Mouse (Mus musculus) forebrain, postnatal 0 days (tissue): ENCODE data around the gene 1110008P14Rik. TPM values are rescaled to one million over a fixed set of nuclear protein-coding genes. Genes with fewer than 3 reads are reported as not detected.

Experiments
- ATAC-seq: fragments of 200-750 bp; cut with Nextera tagmentation; 2 replicates; pipeline ENCODE4 v1.8.0; 2017; ENCODE audit warnings: mild to moderate bottlenecking, moderate library complexity
- DNase-seq: peaks from one replicate; pipeline ENCODE4 v3.0.0-alpha.2; 2015
- H3K27ac ChIP-seq: fragments of 300-500 bp; sonication (generic); 2 replicates; pipeline ENCODE4 v1.5.1; 2014; ENCODE audit warnings: low read depth, mild to moderate bottlenecking, antibody characterized with exemption, low read length, moderate library complexity, mixed read lengths
- H3K27me3 ChIP-seq: fragments of 300-500 bp; sonication (generic); 2 replicates; pipeline ENCODE4 v1.6.1; 2014; ENCODE audit warnings: mild to moderate bottlenecking, low read length, mixed read lengths; ENCODE audit not compliant: insufficient read depth
- H3K36me3 ChIP-seq: fragments of 300-500 bp; sonication (generic); 2 replicates; pipeline ENCODE4 v1.6.1; 2014; ENCODE audit warnings: mild to moderate bottlenecking, moderate library complexity; ENCODE audit not compliant: insufficient read depth
- H3K4me1 ChIP-seq: fragments of 300-500 bp; sonication (generic); 2 replicates; pipeline ENCODE4 v1.6.1; 2014; ENCODE audit warnings: antibody characterized with exemption; ENCODE audit not compliant: insufficient read depth
- H3K4me2 ChIP-seq: fragments of 300-500 bp; sonication (generic); 2 replicates; pipeline ENCODE4 v1.6.1; 2014; ENCODE audit warnings: low read depth, mild to moderate bottlenecking, moderate library complexity
- H3K4me3 ChIP-seq: fragments of 300-500 bp; sonication (generic); 2 replicates; pipeline ENCODE4 v1.5.1; 2014; ENCODE audit warnings: low read depth, low read length, mixed read lengths
- H3K9ac ChIP-seq: fragments of 300-500 bp; sonication (generic); 2 replicates; pipeline ENCODE4 v1.6.1; 2014; ENCODE audit warnings: mild to moderate bottlenecking
- H3K9me3 ChIP-seq: fragments of 300-500 bp; sonication (generic); 2 replicates; pipeline ENCODE4 v1.6.1; 2016; ENCODE audit warnings: low read length
- CTCF ChIP-seq: sonication (generic); IDR thresholded peaks from 2 replicates; pipeline ENCODE4 v1.5.1; 2016; ENCODE audit warnings: antibody characterized with exemption, control low read depth, low read depth
- WGBS: fragments of 180-500 bp; shearing (Covaris S2); extraction: QIAGEN DNeasy Blood & Tissue Kit; methylation state at CpG from one replicate; pipeline ENCODE4 v1.1.7; 2014; 5-methylcytosine and 5-hydroxymethylcytosine counted together
- polyA plus RNA-seq: library from polyadenylated mRNA; unstranded; fragments of >200 nt; fragmentation: Nextera tagmentation; extraction: Ambion mirVana; gene quantifications from 2 replicates; pipeline ENCODE4 v1.2.1, GENCODE M21; 2015
- total RNA-seq: library from RNA; depleted of rRNA; stranded (reverse); fragments of >200 nt; gene quantifications from 2 replicates; pipeline ENCODE4 v1.2.3, GENCODE M21; 2014

Gene 1110008P14Rik
- total and polyA plus RNA-seq, 2 experiments from 2014 or later, result 160 to 197 TPM

DNA sequence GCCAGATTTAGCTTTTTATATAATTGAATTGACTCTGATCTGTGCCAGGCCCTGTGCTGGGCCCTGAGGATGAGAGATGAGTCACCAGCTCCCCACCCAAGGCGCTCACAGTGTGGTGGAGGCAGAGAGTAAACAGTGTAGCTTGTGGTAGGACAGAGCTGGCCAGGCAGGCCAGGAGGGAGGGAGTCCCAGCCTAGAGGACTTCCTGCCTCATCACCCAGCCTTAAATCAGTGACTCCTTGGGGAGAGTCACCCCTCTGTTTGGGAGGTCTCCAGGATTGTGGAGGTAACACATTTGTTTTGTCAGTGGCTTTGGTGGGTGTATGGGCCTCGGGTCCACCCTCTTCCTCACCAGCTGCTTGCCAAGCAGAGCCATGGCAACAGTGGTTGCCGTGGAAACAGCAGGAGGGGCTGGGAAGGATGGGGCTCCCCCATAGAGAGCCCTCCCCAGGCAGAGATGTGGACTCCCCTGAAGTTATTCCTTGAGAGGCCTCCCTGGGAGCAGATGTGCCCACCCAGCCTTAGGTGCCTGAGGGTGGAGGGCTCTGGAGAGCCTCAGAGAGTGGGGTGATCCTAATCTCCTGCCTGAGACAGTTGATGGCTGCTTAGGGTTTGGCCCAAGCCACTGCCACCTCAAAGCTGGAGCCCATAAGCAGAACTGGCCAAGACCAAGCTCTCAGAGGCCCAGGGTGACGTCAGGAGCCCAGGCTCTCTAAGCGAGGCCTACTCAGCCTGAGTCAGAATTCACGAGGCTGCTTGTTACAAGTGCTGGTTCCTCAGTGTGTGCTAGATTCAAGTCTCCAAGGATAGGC is 39.0 kb downstream of the 1110008P14Rik start:
- WGBS, result 66% methylated on average over 6 of the region's 6 CpGs
- Histone ChIP-seq H3K27me3 (no peaks in the 10 kb centered on the region), H3K36me3 (peaks cover 19% of the 10 kb centered on the region), H3K9me3 (no peaks in the 10 kb centered on the region), H3K4me3 (no peak overlapping the region), H3K4me1 (no peaks in the 10 kb centered on the region; the same call in 1 of the 2 replicates), H3K9ac (peak overlapping the region; percentile 3), H3K27ac (peak overlapping the region; percentile 29; the same call in 1 of the 2 replicates), H3K4me2 (no peak overlapping the region)
- ATAC-seq (peak; percentile 63), DNase-seq (peak; percentile 24)
- TF ChIP-seq CTCF, result no peak

GRCm38 (mm10) chr2:32342039-32342438 is 39.7 kb downstream of the 1110008P14Rik start:
- Histone ChIP-seq H3K9me3 (no peaks in the 10 kb centered on the region), H3K36me3 (peaks cover 26% of the 10 kb centered on the region), H3K27me3 (no peaks in the 10 kb centered on the region), H3K27ac (no peak overlapping the region), H3K4me3 (no peak overlapping the region), H3K4me2 (no peak overlapping the region), H3K4me1 (no peaks in the 10 kb centered on the region; the same call in 1 of the 2 replicates), H3K9ac (no peak overlapping the region; the same call in 1 of the 2 replicates)
- no peak for DNase-seq
- WGBS, result 93% methylated on average over 4 of the region's 4 CpGs
- TF ChIP-seq CTCF, result no peak
- no peak for ATAC-seq

DNA sequence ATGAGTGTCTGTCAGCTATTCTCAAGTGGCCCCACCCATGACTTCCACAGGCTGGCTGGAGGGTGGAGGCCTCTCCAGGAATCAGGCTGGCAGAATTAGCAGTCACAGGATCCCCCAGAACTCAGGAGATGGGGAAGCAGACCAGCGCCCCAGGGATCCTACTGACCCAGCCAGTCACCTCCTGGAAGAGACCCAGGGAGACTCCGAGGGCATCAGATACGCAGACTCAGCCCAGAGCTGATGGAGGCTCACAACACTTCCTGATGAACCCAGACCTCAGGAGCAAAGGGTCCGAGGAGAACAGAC is 40.2 kb downstream of the 1110008P14Rik start:
- no peak for TF ChIP-seq CTCF
- ATAC-seq (no peak), DNase-seq (no peak)
- Histone ChIP-seq H3K9ac (no peak overlapping the region), H3K27ac (no peak overlapping the region), H3K4me1 (no peaks in the 10 kb centered on the region; the same call in 1 of the 2 replicates), H3K4me3 (no peak overlapping the region), H3K9me3 (no peaks in the 10 kb centered on the region), H3K36me3 (peaks cover 30% of the 10 kb centered on the region), H3K27me3 (no peaks in the 10 kb centered on the region), H3K4me2 (no peak overlapping the region)
- 85% methylated on average over 4 of the region's 4 CpGs for WGBS

- no peak overlapping the region for H3K4me2 ChIP-seq
- no peak for DNase-seq
- no peaks in the 10 kb centered on the region for H3K9me3 ChIP-seq
- H3K36me3 ChIP-seq, result peaks cover 36% of the 10 kb centered on the region
- TF ChIP-seq CTCF, result no peak
- H3K4me3 ChIP-seq, result no peak overlapping the region
- H3K9ac ChIP-seq, result no peak overlapping the region
- ATAC-seq, result no peak
- H3K4me1 ChIP-seq, result no peaks in the 10 kb centered on the region; the same call in 1 of the 2 replicates
- no peaks in the 10 kb centered on the region for H3K27me3 ChIP-seq
- WGBS, result 80% methylated on average over 13 of the region's 13 CpGs
- no peak overlapping the region for H3K27ac ChIP-seq
Measured at GRCm38 (mm10) chr2:32340836-32341633, 40.7 kb downstream of the 1110008P14Rik start.

DNA sequence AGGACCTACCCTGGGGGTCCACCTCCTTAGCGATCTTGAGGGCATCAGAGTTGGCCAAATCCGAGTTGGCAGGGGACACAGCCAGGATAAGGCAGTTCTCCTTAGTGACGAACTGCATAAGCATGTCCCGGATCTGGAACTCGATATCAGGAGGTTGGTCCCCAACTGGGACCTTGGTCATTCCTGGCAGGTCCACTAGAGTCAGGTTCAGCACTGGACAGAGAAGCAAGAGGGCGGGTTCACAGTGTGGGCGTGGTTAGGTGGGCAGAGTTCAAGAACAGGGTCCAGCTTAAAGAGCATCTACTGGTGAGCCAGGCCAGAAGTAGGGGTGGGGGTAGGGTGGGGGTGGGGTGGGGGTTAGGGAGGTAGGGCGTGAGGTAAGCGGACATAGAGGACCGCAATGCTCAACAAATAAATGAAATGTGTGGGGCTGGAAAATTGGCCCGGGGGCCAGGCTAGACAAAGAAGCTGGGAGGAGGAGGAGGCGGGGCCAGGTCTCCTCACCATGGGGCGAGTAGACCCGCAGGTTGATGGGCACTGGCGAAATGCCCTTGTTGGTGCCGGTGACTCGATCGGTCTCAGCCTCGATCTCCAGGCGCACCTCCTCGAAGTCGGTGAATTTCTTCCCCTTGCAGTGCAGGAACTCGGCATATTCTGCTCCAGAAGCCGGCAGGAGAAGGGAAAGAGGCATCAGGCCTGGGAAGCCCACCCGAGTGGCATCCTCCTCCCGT is 41.7 kb downstream of the 1110008P14Rik start:
- no peak for DNase-seq
- H3K9me3 ChIP-seq, result no peaks in the 10 kb centered on the region
- 43% methylated on average over 26 of the region's 26 CpGs for WGBS
- H3K4me3 ChIP-seq, result no peak overlapping the region
- peaks cover 45% of the 10 kb centered on the region for H3K36me3 ChIP-seq
- no peak for TF ChIP-seq CTCF
- no peak for ATAC-seq
- no peaks in the 10 kb centered on the region for H3K27me3 ChIP-seq
- H3K27ac ChIP-seq, result no peak overlapping the region
- no peak overlapping the region for H3K9ac ChIP-seq
- no peaks in the 10 kb centered on the region; the same call in 1 of the 2 replicates for H3K4me1 ChIP-seq
- H3K4me2 ChIP-seq, result no peak overlapping the region

- no peak for ATAC-seq
- Histone ChIP-seq H3K9ac (no peak overlapping the region), H3K4me1 (no peaks in the 10 kb centered on the region), H3K27ac (no peak overlapping the region), H3K4me2 (no peak overlapping the region), H3K27me3 (no peaks in the 10 kb centered on the region), H3K36me3 (peaks cover 62% of the 10 kb centered on the region), H3K9me3 (no peaks in the 10 kb centered on the region), H3K4me3 (no peak overlapping the region)
- WGBS, result 53% methylated on average over 15 of the region's 15 CpGs
- DNase-seq, result no peak
- TF ChIP-seq CTCF, result no peak
Measured at GRCm38 (mm10) chr2:32335888-32336287, 45.9 kb downstream of the 1110008P14Rik start.
